Mouse (Mus musculus) myocyte (in vitro differentiated cells): ENCODE results near the gene Efna2.
A peak's percentile ranks its signal among the peaks of the same experiment; 100 is the strongest.

Source experiments
- E2F4 ChIP-seq: IDR thresholded peaks from one replicate; pipeline ENCODE4 v1.6.1; 2011; ENCODE audit warnings: mild to moderate bottlenecking, control low read depth, moderate library complexity; ENCODE audit not compliant: insufficient read depth
- MAX ChIP-seq: IDR thresholded peaks from one replicate; pipeline ENCODE4 v1.6.1; 2011; ENCODE audit warnings: low read depth, mild to moderate bottlenecking, control low read depth
- MYOD1 ChIP-seq, 3 experiments: IDR thresholded peaks; one replicate each; pipeline ENCODE4 v1.6.1; 2011; ENCODE audit warnings: control low read depth in 2 of 3, low read depth in 2 of 3, mild to moderate bottlenecking in 2 of 3, moderate library complexity in 1 of 3; ENCODE audit not compliant: insufficient read length in 2 of 3, control insufficient read depth in 1 of 3
- MYOG ChIP-seq, 3 experiments: IDR thresholded peaks; one replicate each; pipeline ENCODE4 v1.6.1; 2011; ENCODE audit warnings: control low read depth in 2 of 3, low read depth in 2 of 3, mild to moderate bottlenecking in 2 of 3; ENCODE audit not compliant: insufficient read length in 2 of 3, control insufficient read depth in 1 of 3, insufficient read depth in 1 of 3
- POLR2A ChIP-seq: IDR thresholded peaks from one replicate; pipeline ENCODE4 v1.6.1; 2011; ENCODE audit warnings: low read depth, mild to moderate bottlenecking, control low read depth, moderate library complexity; ENCODE audit not compliant: insufficient read length
- POLR2AphosphoS2 ChIP-seq: IDR thresholded peaks from one replicate; pipeline ENCODE4 v1.6.1; 2011; ENCODE audit warnings: low read depth, control low read depth; ENCODE audit not compliant: insufficient read length
- REST ChIP-seq: IDR thresholded peaks from one replicate; pipeline ENCODE4 v1.6.1; 2011; ENCODE audit warnings: mild to moderate bottlenecking, control low read depth, moderate library complexity; ENCODE audit not compliant: insufficient read depth, insufficient read length
- SRF ChIP-seq: IDR thresholded peaks from one replicate; pipeline ENCODE4 v1.6.1; 2011; ENCODE audit warnings: low read depth; ENCODE audit not compliant: control insufficient read depth, insufficient read length
- TCF12 ChIP-seq: IDR thresholded peaks from one replicate; pipeline ENCODE4 v1.6.1; 2011; ENCODE audit warnings: mild to moderate bottlenecking, control low read depth; ENCODE audit not compliant: poor library complexity, insufficient read depth, severe bottlenecking
- TCF3 ChIP-seq: IDR thresholded peaks from one replicate; pipeline ENCODE4 v1.6.1; 2011; ENCODE audit warnings: low read depth, control low read depth; ENCODE audit not compliant: insufficient read length
- USF1 ChIP-seq: IDR thresholded peaks from one replicate; pipeline ENCODE4 v1.6.1; 2011; ENCODE audit warnings: low read depth, mild to moderate bottlenecking, control low read depth, moderate library complexity

GRCm38 (mm10) chr10:80163721-80164120 lies 15.6 kb upstream of the Efna2 start:
- peak; percentile 71 for TF ChIP-seq POLR2A
- peak in 2 of 3 experiments; percentile 49 to 88 for TF ChIP-seq MYOG (IDR thresholded peaks at IDR 0.05; ENCODE audit: control insufficient read depth in 1 of 3, insufficient read depth in 1 of 3, insufficient read length in 2 of 3, low read depth in 2 of 3)
- no peak for TF ChIP-seq E2F4
- TF ChIP-seq TCF12 = peak; percentile 3
- TF ChIP-seq REST = no peak
- peak; percentile 78 for TF ChIP-seq SRF
- TF ChIP-seq USF1 = no peak
- TF ChIP-seq MAX = no peak
- peak; percentile 77 for TF ChIP-seq POLR2AphosphoS2
- peak in 2 of 3 experiments; percentile 19 to 73 for TF ChIP-seq MYOD1 (IDR thresholded peaks at IDR 0.05; ENCODE audit: control insufficient read depth in 1 of 3, insufficient read length in 2 of 3, low read depth in 2 of 3)
- peak; percentile 52 for TF ChIP-seq TCF3
